Mouse (Mus musculus) kidney, adult 9 months (tissue): ENCODE data around the gene Rnf213.

Experiments
- DNase-seq: peaks from one replicate; pipeline ENCODE4 v3.0.0; 2022

Rnf213 gene

GRCm38 (mm10) chr11:119438776-119439175 is 45.9 kb downstream of the Rnf213 start:
- no peak for DNase-seq

- no peak for DNase-seq
Measured at GRCm38 (mm10) chr11:119442199-119442598, 49.3 kb downstream of the Rnf213 start.

GRCm38 (mm10) chr11:119443442-119443841 is 50.5 kb downstream of the Rnf213 start:
- no peak for DNase-seq

GRCm38 (mm10) chr11:119456097-119456496 is 63.2 kb downstream of the Rnf213 start:
- no peak for DNase-seq

- no peak for DNase-seq
Measured at GRCm38 (mm10) chr11:119477876-119478275, 85.0 kb downstream of the Rnf213 start.

- peak; percentile 98 for DNase-seq
Measured at GRCm38 (mm10) chr11:119490861-119491689, 98.2 kb downstream of the Rnf213 start, which contains the start of gene Endov. TSS of gene Endov (plus strand) at chr11:119491347.

- no peak for DNase-seq
Measured at GRCm38 (mm10) chr11:119491690-119492087, 98.8 kb downstream of the Rnf213 start.

GRCm38 (mm10) chr11:119492830-119493229 is 99.9 kb downstream of the Rnf213 start:
- no peak for DNase-seq

GRCm38 (mm10) chr11:119493516-119493915 is 100.6 kb downstream of the Rnf213 start:
- no peak for DNase-seq

- no peak for DNase-seq
Measured at GRCm38 (mm10) chr11:119496147-119496546, 103.2 kb downstream of the Rnf213 start.

GRCm38 (mm10) chr11:119497451-119497850 is 104.6 kb downstream of the Rnf213 start:
- DNase-seq: no peak

GRCm38 (mm10) chr11:119499297-119499696 is 106.4 kb downstream of the Rnf213 start:
- no peak for DNase-seq

GRCm38 (mm10) chr11:119500011-119500410 is 107.1 kb downstream of the Rnf213 start:
- DNase-seq: no peak

- DNase-seq: peak; percentile 63
Measured at GRCm38 (mm10) chr11:119503675-119504074, 110.8 kb downstream of the Rnf213 start.

- DNase-seq: no peak
Measured at GRCm38 (mm10) chr11:119506386-119506785, 113.5 kb downstream of the Rnf213 start.

GRCm38 (mm10) chr11:119507772-119508171 is 114.9 kb downstream of the Rnf213 start:
- DNase-seq: no peak

GRCm38 (mm10) chr11:119509165-119509776 is 116.4 kb downstream of the Rnf213 start:
- no peak for DNase-seq

- no peak for DNase-seq
Measured at GRCm38 (mm10) chr11:119513038-119513659, 120.2 kb downstream of the Rnf213 start.

GRCm38 (mm10) chr11:119514108-119514860 is 121.4 kb downstream of the Rnf213 start:
- DNase-seq: no peak

GRCm38 (mm10) chr11:119514967-119515636 is 122.2 kb downstream of the Rnf213 start:
- no peak for DNase-seq

GRCm38 (mm10) chr11:119515823-119516676 is 123.2 kb downstream of the Rnf213 start:
- DNase-seq: no peak
